Mouse (Mus musculus) forebrain, embryonic 14.5 days (tissue): ENCODE measurements around the gene Copa. TPM values are rescaled to one million over a fixed set of nuclear protein-coding genes. Genes with fewer than 3 reads are reported as not detected.
A peak's percentile ranks its signal among the peaks of the same experiment; 100 is the strongest.

Source experiments
- ATAC-seq: fragments of 200-750 bp; cut with Nextera tagmentation; 2 replicates; pipeline ENCODE4 v1.8.0; 2017; ENCODE audit warnings: mild to moderate bottlenecking, moderate library complexity
- DNase-seq: peaks from one replicate; pipeline ENCODE4 v3.0.0-alpha.2; 2015; ENCODE audit warnings: low spot score
- H3K27ac ChIP-seq: fragments of 300-500 bp; sonication (generic); 2 replicates; pipeline ENCODE4 v1.5.1; 2014; ENCODE audit warnings: low read depth, mild to moderate bottlenecking, control low read depth, low read length, moderate library complexity
- H3K27me3 ChIP-seq: fragments of 300-500 bp; sonication (generic); replicated peaks from 2 replicates; pipeline ENCODE4 v1.6.1; 2014; ENCODE audit warnings: low read length, control low read depth, mixed read lengths; ENCODE audit not compliant: control insufficient read depth, insufficient read depth
- H3K36me3 ChIP-seq: fragments of 300-500 bp; sonication (generic); 2 replicates; pipeline ENCODE4 v1.6.1; 2014; ENCODE audit warnings: low read length, control low read depth; ENCODE audit not compliant: control insufficient read depth, insufficient read depth
- H3K4me1 ChIP-seq: fragments of 300-500 bp; sonication (generic); 2 replicates; pipeline ENCODE4 v1.6.1; 2014; ENCODE audit warnings: antibody characterized with exemption, low read length, control low read depth; ENCODE audit not compliant: control insufficient read depth, insufficient read depth
- H3K4me2 ChIP-seq: fragments of 300-500 bp; sonication (generic); 2 replicates; pipeline ENCODE4 v1.6.1; 2014; ENCODE audit warnings: mild to moderate bottlenecking, control low read depth, low read length
- H3K4me3 ChIP-seq: fragments of 300-500 bp; sonication (generic); 2 replicates; pipeline ENCODE4 v1.5.1; 2014; ENCODE audit warnings: low read depth, low read length, control low read depth
- H3K9ac ChIP-seq: fragments of 300-500 bp; sonication (generic); 2 replicates; pipeline ENCODE4 v1.6.1; 2014; ENCODE audit warnings: mild to moderate bottlenecking, low read length, control low read depth, moderate library complexity
- H3K9me3 ChIP-seq: fragments of 300-500 bp; sonication (generic); replicated peaks from 2 replicates; pipeline ENCODE4 v1.6.1; 2016; ENCODE audit warnings: low read length, control low read depth, mixed read lengths; ENCODE audit not compliant: control insufficient read depth
- WGBS: fragments of 180-500 bp; shearing (Covaris S2); extraction: QIAGEN DNeasy Blood & Tissue Kit; methylation state at CpG from one replicate; pipeline ENCODE4 v1.1.7; 2014; 5-methylcytosine and 5-hydroxymethylcytosine counted together
- polyA plus RNA-seq: library from polyadenylated mRNA; unstranded; fragments of >200 nt; fragmentation: Nextera tagmentation; extraction: Ambion mirVana; gene quantifications from 2 replicates; pipeline ENCODE4 v1.2.1, GENCODE M21; 2014

Gene Copa
- polyA plus RNA-seq, 1 experiment from 2014 or later, result 123 TPM

GRCm38 (mm10) chr1:172070227-172070626, 12.1 kb upstream of the Copa start:
- H3K4me3 ChIP-seq, result no peak overlapping the region
- no peaks in the 10 kb centered on the region for H3K4me1 ChIP-seq
- ATAC-seq, result no peak
- H3K4me2 ChIP-seq, result no peak overlapping the region
- 90% methylated on average over 6 of the region's 6 CpGs for WGBS
- no peaks in the 10 kb centered on the region for H3K9me3 ChIP-seq
- no peaks in the 10 kb centered on the region for H3K27me3 ChIP-seq
- DNase-seq, result no peak
- no peak overlapping the region for H3K27ac ChIP-seq
- peaks cover 100% of the 10 kb centered on the region for H3K36me3 ChIP-seq
- H3K9ac ChIP-seq, result no peak overlapping the region

- peak; percentile 65 for DNase-seq
- peak; percentile 85 for ATAC-seq
- no peak overlapping the region for H3K9ac ChIP-seq
- peak overlapping the region; percentile 33; the same call in 1 of the 2 replicates for H3K27ac ChIP-seq
- H3K9me3 ChIP-seq, result no peaks in the 10 kb centered on the region
- H3K36me3 ChIP-seq, result peaks cover 100% of the 10 kb centered on the region
- no peaks in the 10 kb centered on the region for H3K27me3 ChIP-seq
- WGBS, result 61% methylated on average over 4 of the region's 4 CpGs
- H3K4me1 ChIP-seq, result no peaks in the 10 kb centered on the region
- H3K4me2 ChIP-seq, result no peak overlapping the region
- H3K4me3 ChIP-seq, result no peak overlapping the region
These were observed 10.8 kb upstream of the Copa start for GRCm38 (mm10) chr1:172071556-172071955.

GRCm38 (mm10) chr1:172072604-172073003, 9.7 kb upstream of the Copa start:
- Histone ChIP-seq H3K36me3 (peaks cover 91% of the 10 kb centered on the region), H3K27ac (no peak overlapping the region), H3K4me2 (no peak overlapping the region), H3K27me3 (no peaks in the 10 kb centered on the region), H3K4me3 (no peak overlapping the region), H3K9me3 (no peaks in the 10 kb centered on the region), H3K9ac (no peak overlapping the region), H3K4me1 (no peaks in the 10 kb centered on the region)
- no peak for ATAC-seq
- WGBS, result over 99% methylated on average over 7 of the region's 7 CpGs
- no peak for DNase-seq

GRCm38 (mm10) chr1:172077981-172078380, 4.3 kb upstream of the Copa start:
- Histone ChIP-seq H3K36me3 (peaks cover 65% of the 10 kb centered on the region), H3K4me2 (no peak overlapping the region), H3K9ac (no peak overlapping the region), H3K4me1 (peaks cover 3% of the 10 kb centered on the region; the same call in 1 of the 2 replicates), H3K27me3 (no peaks in the 10 kb centered on the region), H3K4me3 (no peak overlapping the region), H3K27ac (no peak overlapping the region), H3K9me3 (no peaks in the 10 kb centered on the region)
- DNase-seq (no peak), ATAC-seq (no peak)
- WGBS, result 80% methylated on average over 5 of the region's 5 CpGs

- DNase-seq, result peak; percentile 10
- peak overlapping the region; percentile 49; the same call in 1 of the 2 replicates for H3K27ac ChIP-seq
- no peak; the same call in 1 of the 2 replicates for ATAC-seq
- peaks cover 11% of the 10 kb centered on the region for H3K4me1 ChIP-seq
- peaks cover 26% of the 10 kb centered on the region for H3K36me3 ChIP-seq
- H3K4me2 ChIP-seq, result peak overlapping the region; percentile 86
- H3K9ac ChIP-seq, result peak overlapping the region; percentile 85
- H3K9me3 ChIP-seq, result no peaks in the 10 kb centered on the region
- WGBS, result 2% methylated on average over 24 of the region's 24 CpGs
- peak overlapping the region; percentile 71 for H3K4me3 ChIP-seq
- H3K27me3 ChIP-seq, result no peaks in the 10 kb centered on the region
These were observed 643 bp downstream of the Copa start for GRCm38 (mm10) chr1:172082899-172083445.

- H3K27me3 ChIP-seq, result no peaks in the 10 kb centered on the region
- H3K4me2 ChIP-seq, result no peak overlapping the region
- H3K4me1 ChIP-seq, result no peaks in the 10 kb centered on the region
- H3K9ac ChIP-seq, result no peak overlapping the region
- H3K4me3 ChIP-seq, result no peak overlapping the region
- DNase-seq (no peak), ATAC-seq (no peak)
- H3K36me3 ChIP-seq, result peaks cover 80% of the 10 kb centered on the region
- 78% methylated on average over 3 of the region's 3 CpGs for WGBS
- H3K9me3 ChIP-seq, result no peaks in the 10 kb centered on the region
- no peak overlapping the region for H3K27ac ChIP-seq
These were observed 11.2 kb downstream of the Copa start for GRCm38 (mm10) chr1:172093522-172093921.

- no peaks in the 10 kb centered on the region for H3K27me3 ChIP-seq
- no peaks in the 10 kb centered on the region for H3K4me1 ChIP-seq
- H3K27ac ChIP-seq, result no peak overlapping the region
- no peak overlapping the region for H3K9ac ChIP-seq
- ATAC-seq (no peak), DNase-seq (no peak)
- peaks cover 78% of the 10 kb centered on the region for H3K36me3 ChIP-seq
- no peak overlapping the region for H3K4me3 ChIP-seq
- H3K4me2 ChIP-seq, result no peak overlapping the region
- H3K9me3 ChIP-seq, result no peaks in the 10 kb centered on the region
These were observed 12.0 kb downstream of the Copa start for GRCm38 (mm10) chr1:172094295-172094694.

- ATAC-seq, result no peak; the same call in 1 of the 2 replicates
- peaks cover 78% of the 10 kb centered on the region for H3K36me3 ChIP-seq
These were observed 12.9 kb downstream of the Copa start for GRCm38 (mm10) chr1:172095202-172095601.

GRCm38 (mm10) chr1:172099325-172100033, 17.1 kb downstream of the Copa start:
- H3K27ac ChIP-seq, result no peak overlapping the region
- H3K4me2 ChIP-seq, result no peak overlapping the region
- no peaks in the 10 kb centered on the region for H3K27me3 ChIP-seq
- ATAC-seq (no peak), DNase-seq (no peak)
- WGBS, result 86% methylated on average over 6 of the region's 6 CpGs
- no peak overlapping the region for H3K4me3 ChIP-seq
- H3K9me3 ChIP-seq, result no peaks in the 10 kb centered on the region
- no peaks in the 10 kb centered on the region for H3K4me1 ChIP-seq
- no peak overlapping the region for H3K9ac ChIP-seq
- peaks cover 79% of the 10 kb centered on the region for H3K36me3 ChIP-seq

More at GRCm38 (mm10) chr1:172095202-172095601, 12.9 kb downstream of the Copa start:
- peak; percentile 9 for DNase-seq
- Histone ChIP-seq H3K9me3 (no peaks in the 10 kb centered on the region), H3K27me3 (no peaks in the 10 kb centered on the region), H3K4me2 (no peak overlapping the region), H3K9ac (no peak overlapping the region), H3K4me3 (no peak overlapping the region), H3K27ac (no peak overlapping the region), H3K4me1 (no peaks in the 10 kb centered on the region)
- 58% methylated on average over 6 of the region's 6 CpGs for WGBS
